Mouse (Mus musculus): ENCODE data around the gene Nkx1-2. TPM values are rescaled to one million over a fixed set of nuclear protein-coding genes. Genes with fewer than 3 reads are reported as not detected.

Nkx1-2 gene
- total and polyA plus RNA-seq, 2 experiments from 2014 or later: 0.08 TPM; not detected in 1

DNA sequence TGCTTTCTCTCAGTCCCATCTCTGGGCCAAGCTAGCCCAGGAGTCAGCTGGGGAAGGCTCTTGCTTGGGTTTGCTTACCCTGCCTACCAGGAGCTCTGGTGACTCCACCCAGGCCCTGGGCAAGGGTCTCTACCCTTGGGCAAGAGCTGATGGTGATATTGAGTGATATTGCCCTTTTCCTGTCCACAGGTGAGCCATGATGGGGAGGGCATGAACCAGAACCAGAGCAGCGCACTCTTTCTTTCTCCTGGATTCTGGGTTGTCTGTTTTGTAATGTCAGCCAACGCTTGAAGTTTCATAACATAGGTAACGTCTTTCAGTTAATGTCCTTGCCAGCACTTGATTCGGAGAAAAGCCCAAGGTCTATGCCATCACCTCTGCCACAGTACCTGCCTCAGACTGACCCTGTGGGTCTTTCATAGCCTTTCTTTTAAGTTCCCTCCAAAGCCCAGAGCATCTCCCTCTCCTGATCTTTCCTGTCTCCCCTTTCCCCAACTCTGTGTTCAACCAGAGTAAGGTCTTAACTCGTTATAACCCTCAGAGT lies 17.7 kb upstream of the Nkx1-2 start:
- DNase-seq (ENCODE audit: low spot score) (no peak), ATAC-seq (no peak)
- no peak overlapping the region for H3K4me2 ChIP-seq (ENCODE audit: low read depth, low read length)
- H3K27ac ChIP-seq: no peak overlapping the region
- H3K36me3 ChIP-seq (ENCODE audit: insufficient read depth, low read length): no peaks in the 10 kb centered on the region
- H3K4me3 ChIP-seq (ENCODE audit: low read length): no peak overlapping the region
- H3K9me3 ChIP-seq (ENCODE audit: low read length): no peaks in the 10 kb centered on the region
- 90% methylated on average over 5 of the region's 5 CpGs for WGBS
- no peak for TF ChIP-seq CTCF (IDR thresholded peaks at IDR 0.05; ENCODE audit: low read depth)
- no peaks in the 10 kb centered on the region for H3K27me3 ChIP-seq (ENCODE audit: insufficient read depth, low read length)
- H3K4me1 ChIP-seq (ENCODE audit: insufficient read depth, low read length): no peaks in the 10 kb centered on the region
- H3K9ac ChIP-seq (replicated peaks; ENCODE audit: low read length): no peak overlapping the region

DNA sequence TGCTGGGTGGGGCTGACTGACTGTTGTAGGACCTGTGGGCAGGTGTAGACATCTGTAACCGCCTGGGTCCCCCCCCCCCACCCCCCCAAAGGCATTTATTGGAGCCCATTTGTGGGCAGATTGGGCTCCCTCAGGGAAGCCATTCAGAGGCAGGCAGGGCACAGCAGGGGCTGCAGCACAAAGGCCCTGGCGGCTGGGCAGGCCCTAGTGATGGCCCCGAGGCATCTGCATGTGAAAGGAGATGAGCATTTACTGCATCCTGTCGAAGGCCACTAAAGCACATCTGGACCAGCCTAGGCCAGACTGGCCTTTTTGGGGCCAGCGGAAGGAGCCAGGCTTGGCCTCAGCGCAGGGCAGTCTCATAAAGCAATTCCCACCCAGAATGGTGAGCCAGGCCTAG lies 17.0 kb upstream of the Nkx1-2 start:
- Histone ChIP-seq H3K4me1 (ENCODE audit: insufficient read depth, low read length) (no peaks in the 10 kb centered on the region), H3K9me3 (ENCODE audit: low read length) (no peaks in the 10 kb centered on the region), H3K4me2 (ENCODE audit: low read depth, low read length) (no peak overlapping the region), H3K4me3 (ENCODE audit: low read length) (no peak overlapping the region), H3K27ac (no peak overlapping the region), H3K27me3 (ENCODE audit: insufficient read depth, low read length) (no peaks in the 10 kb centered on the region), H3K9ac (replicated peaks; ENCODE audit: low read length) (no peak overlapping the region), H3K36me3 (ENCODE audit: insufficient read depth, low read length) (no peaks in the 10 kb centered on the region)
- DNase-seq (ENCODE audit: low spot score) (no peak), ATAC-seq (no peak)
- TF ChIP-seq CTCF (IDR thresholded peaks at IDR 0.05; ENCODE audit: low read depth): no peak
- 35% methylated on average over 6 of the region's 6 CpGs for WGBS

DNA sequence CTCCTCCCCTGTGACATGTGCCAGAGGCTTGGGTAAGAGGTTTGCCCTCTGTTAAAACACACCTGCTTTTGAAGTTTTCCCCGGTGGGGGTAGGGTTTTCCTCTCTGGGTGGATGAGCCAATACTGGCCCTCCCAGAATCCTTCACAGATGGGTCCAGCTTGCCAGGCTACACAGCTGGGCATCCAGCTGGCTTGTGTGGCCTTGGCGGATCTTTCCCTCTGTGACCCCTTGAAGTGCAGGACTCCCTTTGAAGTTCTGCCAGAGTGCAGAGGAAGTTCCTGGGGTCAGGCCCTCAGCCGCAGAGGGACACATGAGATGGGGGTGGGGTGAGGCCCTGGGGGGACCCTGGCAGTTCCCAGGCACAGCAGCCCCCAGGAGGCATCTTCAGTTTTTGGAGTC lies 15.9 kb upstream of the Nkx1-2 start:
- no peak for TF ChIP-seq CTCF (IDR thresholded peaks at IDR 0.05; ENCODE audit: low read depth)
- DNase-seq (ENCODE audit: low spot score): no peak
- no peak for ATAC-seq

DNA sequence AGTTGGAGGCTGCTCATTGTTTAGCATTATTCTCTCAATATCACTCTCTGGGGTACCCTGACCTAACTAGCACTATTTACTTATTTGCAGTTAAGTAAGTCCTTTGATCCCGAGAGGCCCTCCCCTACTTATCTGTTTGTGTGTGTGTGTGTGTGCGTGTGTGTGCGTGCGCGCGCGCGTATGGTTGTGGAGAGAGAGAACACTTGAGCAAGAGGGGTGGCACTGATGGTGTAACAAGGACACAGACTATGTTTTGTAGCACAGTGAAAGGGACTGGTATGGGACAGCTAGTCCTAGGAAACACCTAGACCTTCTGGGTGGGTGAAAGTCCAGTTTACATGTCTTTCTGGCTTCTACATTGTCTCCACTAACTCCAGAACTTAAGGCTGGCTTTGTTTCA lies 12.1 kb upstream of the Nkx1-2 start:
- Histone ChIP-seq H3K4me1 (ENCODE audit: insufficient read depth, low read length) (no peaks in the 10 kb centered on the region), H3K27ac (no peak overlapping the region), H3K36me3 (ENCODE audit: insufficient read depth, low read length) (no peaks in the 10 kb centered on the region), H3K27me3 (ENCODE audit: insufficient read depth, low read length) (no peaks in the 10 kb centered on the region), H3K9ac (replicated peaks; ENCODE audit: low read length) (no peak overlapping the region), H3K4me3 (ENCODE audit: low read length) (no peak overlapping the region), H3K9me3 (ENCODE audit: low read length) (no peaks in the 10 kb centered on the region), H3K4me2 (ENCODE audit: low read depth, low read length) (no peak overlapping the region; the same call in 1 of the 2 replicates)
- 96% methylated on average over 8 of the region's 8 CpGs for WGBS
- no peak for DNase-seq (ENCODE audit: low spot score)
- TF ChIP-seq CTCF (IDR thresholded peaks at IDR 0.05; ENCODE audit: low read depth): no peak
- no peak for ATAC-seq

More for the DNA sequence above, 15.9 kb upstream of the Nkx1-2 start:
- Histone ChIP-seq H3K27me3 (ENCODE audit: insufficient read depth, low read length) (no peaks in the 10 kb centered on the region), H3K4me3 (ENCODE audit: low read length) (no peak overlapping the region), H3K4me1 (ENCODE audit: insufficient read depth, low read length) (no peaks in the 10 kb centered on the region), H3K27ac (no peak overlapping the region), H3K36me3 (ENCODE audit: insufficient read depth, low read length) (no peaks in the 10 kb centered on the region), H3K9me3 (ENCODE audit: low read length) (no peaks in the 10 kb centered on the region), H3K9ac (replicated peaks; ENCODE audit: low read length) (no peak overlapping the region), H3K4me2 (ENCODE audit: low read depth, low read length) (no peak overlapping the region)
- 19% methylated on average over 3 of the region's 3 CpGs for WGBS

DNA sequence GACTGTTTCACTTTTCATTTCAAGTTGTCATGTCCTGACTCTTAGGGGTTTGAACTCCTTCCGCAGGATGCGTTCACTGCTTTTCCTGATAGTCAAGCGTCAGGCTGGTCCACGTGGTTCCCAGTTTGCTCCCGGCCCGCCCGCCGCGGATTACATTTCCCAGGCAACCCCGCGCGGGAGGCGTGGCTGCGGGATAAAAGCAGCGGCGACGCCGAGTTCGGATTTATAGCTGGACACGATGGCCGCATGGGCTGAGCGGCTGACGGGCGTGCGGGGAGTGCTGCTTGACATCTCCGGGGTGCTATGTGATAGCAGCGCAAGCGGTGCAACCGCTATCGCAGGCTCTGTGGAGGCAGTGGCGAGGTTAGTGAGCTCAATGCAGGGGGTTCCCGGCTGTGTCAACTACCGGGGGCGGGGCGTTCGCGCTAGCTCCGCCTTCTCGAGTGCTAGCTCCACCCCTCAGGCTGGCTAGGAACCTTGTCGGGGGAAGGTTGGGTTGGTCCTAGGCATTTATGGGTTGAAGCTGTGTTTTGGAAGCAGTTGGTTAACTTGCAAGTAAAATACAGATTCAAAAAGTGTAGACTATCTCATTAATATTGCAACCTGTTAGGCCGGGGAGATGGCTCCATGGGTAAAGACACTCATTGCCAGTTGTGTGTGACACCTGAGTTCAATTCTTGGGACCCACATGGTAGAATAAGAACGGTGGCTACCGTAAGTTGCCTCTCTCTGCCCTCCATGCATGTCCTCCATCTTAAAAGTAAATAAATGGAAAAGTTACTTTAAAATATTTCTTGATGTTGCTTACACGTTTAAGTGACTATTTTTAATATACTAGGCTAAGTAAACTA lies 11.3 kb upstream of the Nkx1-2 start, which contains the start of gene Lhpp:
Gene Lhpp, plus strand, starts transcription at position 171 of the 851 bp plus-strand sequence.
- Histone ChIP-seq H3K36me3 (ENCODE audit: insufficient read depth, low read length) (no peaks in the 10 kb centered on the region), H3K27ac (peak within 1 kb of the TSS; percentile 67; the same call in 1 of the 2 replicates), H3K4me2 (ENCODE audit: low read depth, low read length) (peak within 1 kb of the TSS; percentile 67), H3K4me3 (ENCODE audit: low read length) (peak within 1 kb of the TSS; percentile 59), H3K9me3 (ENCODE audit: low read length) (no peaks in the 10 kb centered on the region), H3K4me1 (ENCODE audit: insufficient read depth, low read length) (no peaks in the 10 kb centered on the region), H3K27me3 (ENCODE audit: insufficient read depth, low read length) (no peaks in the 10 kb centered on the region), H3K9ac (replicated peaks; ENCODE audit: low read length) (peak within 1 kb of the TSS; percentile 52)
- ATAC-seq (peak; percentile 94), DNase-seq (ENCODE audit: low spot score) (peak; percentile 88)
- WGBS: 8% methylated on average over 44 of the region's 44 CpGs
- no peak for TF ChIP-seq CTCF (IDR thresholded peaks at IDR 0.05; ENCODE audit: low read depth)

DNA sequence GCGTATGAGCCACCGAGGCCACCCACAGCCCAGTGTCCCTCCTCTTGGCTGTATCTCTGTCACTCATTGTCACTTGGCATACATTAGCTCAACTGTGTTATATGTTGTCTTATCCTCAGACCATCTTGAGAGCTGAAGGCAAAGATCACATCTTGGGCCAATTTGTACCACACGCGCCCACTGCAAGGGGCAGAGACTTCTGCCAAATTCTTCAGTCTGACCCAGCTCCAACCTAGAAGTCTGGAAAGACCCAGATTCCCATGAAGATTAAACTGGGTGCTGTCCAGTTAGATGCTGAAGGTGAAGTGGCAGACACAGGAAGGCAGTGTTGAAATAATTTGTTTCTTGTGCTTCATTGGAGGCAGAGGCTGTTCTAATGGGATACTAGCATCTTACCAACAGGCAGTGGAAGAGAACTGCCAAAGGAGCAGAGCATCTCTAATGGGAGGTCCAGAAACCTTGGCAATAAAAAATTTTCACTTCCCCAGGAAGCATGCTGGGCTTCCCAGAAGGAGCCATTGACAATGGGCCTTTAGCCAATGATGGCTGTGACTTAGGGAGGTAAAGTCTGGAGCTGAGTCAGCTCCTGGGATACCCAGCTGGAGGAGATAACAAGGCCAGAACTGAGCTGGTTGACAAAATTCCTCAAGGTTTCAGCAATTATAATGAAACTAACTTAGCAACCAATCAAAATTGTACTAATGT lies 9.0 kb upstream of the Nkx1-2 start:
- no peak overlapping the region for H3K4me3 ChIP-seq (ENCODE audit: low read length)
- 75% methylated on average over 4 of the region's 4 CpGs for WGBS

More for the DNA sequence above, 9.0 kb upstream of the Nkx1-2 start:
- H3K9ac ChIP-seq (replicated peaks; ENCODE audit: low read length): no peak overlapping the region
- H3K36me3 ChIP-seq (ENCODE audit: insufficient read depth, low read length): no peaks in the 10 kb centered on the region
- H3K27me3 ChIP-seq (ENCODE audit: insufficient read depth, low read length): no peaks in the 10 kb centered on the region
- no peak overlapping the region for H3K4me2 ChIP-seq (ENCODE audit: low read depth, low read length)
- DNase-seq (ENCODE audit: low spot score): no peak
- no peak for ATAC-seq
- H3K27ac ChIP-seq: no peak overlapping the region
- no peak for TF ChIP-seq CTCF (IDR thresholded peaks at IDR 0.05; ENCODE audit: low read depth)
- H3K4me1 ChIP-seq (ENCODE audit: insufficient read depth, low read length): no peaks in the 10 kb centered on the region
- no peaks in the 10 kb centered on the region for H3K9me3 ChIP-seq (ENCODE audit: low read length)

Data from hindbrain, postnatal 0 days (tissue).